Mouse (Mus musculus) embryonic stem cell, embryonic (primary cell): ENCODE measurements around the gene Setd3.
"Not testable (repeated sequence)": the region's sequence is repeated elsewhere in the genome, so short reads cannot be mapped to it uniquely, and the experiment has no call there.

Source experiments
- CTCF ChIA-PET, 4 experiments: fragments of 300-600 bp in 2 of 4; fragments of 350-600 bp in 2 of 4; sonication (Branson Sonifier 250); formaldehyde crosslinking; loops; one replicate each; lab custom pipeline; 2022; ENCODE audit warnings: inconsistent platforms in 2 of 4; lab: Charles Lee
- POLR2A ChIA-PET, 4 experiments: fragments of 300-600 bp in 2 of 4; fragments of 350-600 bp in 2 of 4; sonication (Branson Sonifier 250); formaldehyde crosslinking; loops; one replicate each; lab custom pipeline; 2022; ENCODE audit warnings: antibody characterized with exemption in 4 of 4, inconsistent platforms in 1 of 4; lab: Charles Lee

The Setd3 gene

GRCm38 (mm10) chr12:108133181-108133580, 45.9 kb downstream of the Setd3 start:
- POLR2A ChIA-PET: interaction anchor here in 2 of 4 experiments (1.3 to 1.8 kb wide), 2 partner anchors 10 to 19 kb away, joined by 3 to 4 read pairs; no protein-coding TSS in a partner anchor
- CTCF ChIA-PET: interaction anchor here in 2 of 4 experiments (1.1 to 1.2 kb wide), 3 partner anchors 11 to 160 kb away, joined by 3 to 4 read pairs (median 4); no protein-coding TSS in a partner anchor

- ChIA-PET POLR2A (interaction anchor here in 2 of 4 experiments (1.3 to 1.8 kb wide), 2 partner anchors 11 to 20 kb away, joined by 3 to 4 read pairs; no protein-coding TSS in a partner anchor), CTCF (interaction anchor here in 3 of 4 experiments (0.5 to 1.2 kb wide), 3 partner anchors 34 to 160 kb away, joined by 3 to 6 read pairs (median 4); no protein-coding TSS in a partner anchor)
Measured at GRCm38 (mm10) chr12:108132450-108133070, 46.6 kb downstream of the Setd3 start.

GRCm38 (mm10) chr12:108121288-108121687, 57.8 kb downstream of the Setd3 start:
- ChIA-PET POLR2A (interaction anchor here in 1 of 4 experiments (0.7 kb wide), 1 partner anchor 351 kb away, joined by 4 read pairs; no protein-coding TSS in a partner anchor), CTCF (interaction anchor here (0.5 to 1.4 kb wide), 24 partner anchors 8 to 1157 kb away, joined by 3 to 15 read pairs (median 4); partner anchors contain the start of gene Evl (in 1 of the 4))

- ChIA-PET POLR2A (interaction anchor here in 2 of 4 experiments (0.7 to 1.1 kb wide), 2 partner anchors 10 to 79 kb away, joined by 3 read pairs; no protein-coding TSS in a partner anchor), CTCF (interaction anchor here in 1 of 4 experiments (1.7 to 1.8 kb wide), 2 partner anchors 54 to 79 kb away, joined by 3 to 8 read pairs; no protein-coding TSS in a partner anchor)
Measured at GRCm38 (mm10) chr12:108120434-108120833, 58.7 kb downstream of the Setd3 start.

GRCm38 (mm10) chr12:108119930-108120329, 59.2 kb downstream of the Setd3 start:
- CTCF ChIA-PET: interaction anchor here in 1 of 4 experiments (0.5 to 1.8 kb wide), 3 partner anchors 55 to 205 kb away, joined by 3 to 8 read pairs (median 3); no protein-coding TSS in a partner anchor

GRCm38 (mm10) chr12:108118902-108119531, 60.1 kb downstream of the Setd3 start:
- CTCF ChIA-PET: interaction anchor here in 2 of 4 experiments (0.7 to 1.8 kb wide), 3 partner anchors 56 to 151 kb away, joined by 3 to 8 read pairs (median 3); no protein-coding TSS in a partner anchor
- POLR2A ChIA-PET: interaction anchor here in 2 of 4 experiments (1.1 to 1.4 kb wide), 2 partner anchors 11 to 63 kb away, joined by 3 read pairs; no protein-coding TSS in a partner anchor

More at GRCm38 (mm10) chr12:108119930-108120329, 59.2 kb downstream of the Setd3 start:
- POLR2A ChIA-PET: interaction anchor here in 3 of 4 experiments (0.7 to 1.4 kb wide), 3 partner anchors 10 to 78 kb away, joined by 3 read pairs; no protein-coding TSS in a partner anchor

- POLR2A ChIA-PET: interaction anchor here in 1 of 4 experiments (0.6 to 1.1 kb wide), 2 partner anchors 51 to 64 kb away, joined by 3 read pairs; no protein-coding TSS in a partner anchor
- CTCF ChIA-PET: interaction anchor here in 2 of 4 experiments (0.7 to 1.8 kb wide), 2 partner anchors 77 to 151 kb away, joined by 3 to 8 read pairs; no protein-coding TSS in a partner anchor
Measured at GRCm38 (mm10) chr12:108118503-108118901, 60.6 kb downstream of the Setd3 start.

- CTCF ChIA-PET: interaction anchor here in 1 of 4 experiments (0.8 kb wide), 1 partner anchor 14 kb away, joined by 3 read pairs; no protein-coding TSS in a partner anchor
Measured at GRCm38 (mm10) chr12:108111191-108111590, 67.9 kb downstream of the Setd3 start.

GRCm38 (mm10) chr12:108110674-108111073, 68.4 kb downstream of the Setd3 start:
- POLR2A ChIA-PET: interaction anchor here in 1 of 4 experiments (0.7 kb wide), 1 partner anchor 203 kb away, joined by 3 read pairs; no protein-coding TSS in a partner anchor
- CTCF ChIA-PET: interaction anchor here in 2 of 4 experiments (0.8 to 1.2 kb wide), 2 partner anchors 11 to 14 kb away, joined by 3 to 4 read pairs; no protein-coding TSS in a partner anchor

More at GRCm38 (mm10) chr12:108111191-108111590, 67.9 kb downstream of the Setd3 start:
- POLR2A ChIA-PET: no interaction called here

GRCm38 (mm10) chr12:108109732-108110131, 69.4 kb downstream of the Setd3 start:
- ChIA-PET CTCF (interaction anchor here in 1 of 4 experiments (1.2 kb wide), 1 partner anchor 12 kb away, joined by 4 read pairs; no protein-coding TSS in a partner anchor), POLR2A (no interaction called here)

GRCm38 (mm10) chr12:108108591-108108990, 70.5 kb downstream of the Setd3 start:
- POLR2A ChIA-PET, CTCF ChIA-PET: not testable (repeated sequence)

- ChIA-PET CTCF (no interaction called here), POLR2A (no interaction called here)
Measured at GRCm38 (mm10) chr12:108103292-108103691, 75.8 kb downstream of the Setd3 start.

GRCm38 (mm10) chr12:108102119-108102518, 77.0 kb downstream of the Setd3 start:
- ChIA-PET CTCF (no interaction called here), POLR2A (interaction anchor here in 2 of 4 experiments (0.6 to 1.1 kb wide), 2 partner anchors 23 to 101 kb away, joined by 3 to 5 read pairs; no protein-coding TSS in a partner anchor)

- ChIA-PET CTCF (no interaction called here), POLR2A (interaction anchor here in 1 of 4 experiments (1.1 kb wide), 1 partner anchor 52 kb away, joined by 3 read pairs; no protein-coding TSS in a partner anchor)
Measured at GRCm38 (mm10) chr12:108100181-108100580, 78.9 kb downstream of the Setd3 start.

GRCm38 (mm10) chr12:108098201-108098980, 80.7 kb downstream of the Setd3 start:
- ChIA-PET CTCF (interaction anchor here in 2 of 4 experiments (0.7 to 1.5 kb wide), 2 partner anchors 23 to 34 kb away, joined by 4 to 6 read pairs; no protein-coding TSS in a partner anchor), POLR2A (no interaction called here)

- POLR2A ChIA-PET: no interaction called here
- CTCF ChIA-PET: no interaction called here
Measured at GRCm38 (mm10) chr12:108097643-108098042, 81.5 kb downstream of the Setd3 start.

- CTCF ChIA-PET: interaction anchor here in 2 of 4 experiments (0.6 to 1.9 kb wide), 2 partner anchors 33 to 46 kb away, joined by 3 to 6 read pairs; no protein-coding TSS in a partner anchor
- POLR2A ChIA-PET: interaction anchor here in 1 of 4 experiments (0.8 to 1.1 kb wide), 2 partner anchors 9 to 18 kb away, joined by 3 to 4 read pairs; no protein-coding TSS in a partner anchor
Measured at GRCm38 (mm10) chr12:108088253-108088652, 90.9 kb downstream of the Setd3 start.
